ENCODE assay signal across 10 mouse cellular contexts in genomic region chr17:15535162-15535800, GRCm38 (mm10). TPM values are rescaled to one million over a fixed set of nuclear protein-coding genes. Genes with fewer than 3 reads are reported as not detected.
DNase-seq lines count a peak whose midpoint lies in the region; ATAC-seq and TF ChIP-seq lines count a peak whose summit lies in the region.
"Had no signal": no experiment of that assay in that cellular context is flagged by ENCODE, and none has a peak within 500 bp of the region (broad histone marks: within the 10 kb centered on the region; RNA-seq: fewer than 3 reads in every experiment).

No protein-coding gene starts in this region.

- no peaks in the 10 kb centered on the region for H3K9me3 ChIP-seq in intestine, embryonic 15.5 days
- no peaks in the 10 kb centered on the region for H3K9me3 ChIP-seq in intestine, postnatal 0 days (ENCODE audit: control insufficient read depth)
- H3K9me3 ChIP-seq: kidney, embryonic 15.5 days; limb, embryonic 15.5 days had no signal

- H3K36me3 ChIP-seq in intestine, embryonic 15.5 days: no peaks in the 10 kb centered on the region
- H3K36me3 ChIP-seq in intestine, postnatal 0 days (ENCODE audit: control insufficient read depth, insufficient read depth): no peaks in the 10 kb centered on the region
- H3K36me3 ChIP-seq in macrophage (ENCODE audit: inconsistent target): no peaks in the 10 kb centered on the region
- H3K36me3 ChIP-seq in thymus, adult 2 months (ENCODE audit: control insufficient read depth, insufficient read depth, low read length): no peaks in the 10 kb centered on the region
- H3K36me3 ChIP-seq: kidney, embryonic 15.5 days; limb, embryonic 15.5 days had no signal

- peak; percentile 21 for DNase-seq in cerebellum, adult 8-10 months
- no peak for DNase-seq in cerebellum, postnatal 10 days
- DNase-seq in NIH3T3 (ENCODE audit: low read depth): peak; percentile 91
- no peak for DNase-seq in spleen, postnatal 10 days (ENCODE audit: low spot score in 2 of 2)
- DNase-seq in thymus, adult 2 months: no peak

- H3K4me3 ChIP-seq in intestine, embryonic 15.5 days (replicated peaks): no peak overlapping the region
- H3K4me3 ChIP-seq in intestine, postnatal 0 days (ENCODE audit: low read depth, low read length): no peak overlapping the region
- H3K4me3 ChIP-seq in macrophage (ENCODE audit: inconsistent target): peak overlapping the region; percentile 22
- H3K4me3 ChIP-seq in thymus, adult 2 months (ENCODE audit: control insufficient read depth, insufficient read depth, low read length): no peak overlapping the region

- ATAC-seq in intestine, embryonic 15.5 days: no peak
- ATAC-seq in intestine, postnatal 0 days: no peak

- no peak overlapping the region for H3K27ac ChIP-seq in intestine, embryonic 15.5 days
- no peak overlapping the region for H3K27ac ChIP-seq in intestine, postnatal 0 days (ENCODE audit: low read depth, low read length)
- H3K27ac ChIP-seq in macrophage: no peak overlapping the region
- H3K27ac ChIP-seq in thymus, adult 2 months (ENCODE audit: control insufficient read depth, insufficient read depth, low read length): no peak overlapping the region
- H3K27ac ChIP-seq: kidney, embryonic 15.5 days; limb, embryonic 15.5 days had no signal

- peaks cover 13% of the 10 kb centered on the region for H3K27me3 ChIP-seq in intestine, embryonic 15.5 days (replicated peaks)
- H3K27me3 ChIP-seq in intestine, postnatal 0 days (replicated peaks; ENCODE audit: control insufficient read depth, insufficient read depth, low read length): peaks cover 20% of the 10 kb centered on the region; the same call in 1 of the 2 replicates
- H3K27me3 ChIP-seq in thymus, adult 2 months (ENCODE audit: control insufficient read depth, insufficient read depth, low read length): peaks cover 9% of the 10 kb centered on the region

- no peak for TF ChIP-seq CTCF in intestine, postnatal 0 days (IDR thresholded peaks at IDR 0.05; ENCODE audit: low read depth)
- no peak for TF ChIP-seq CTCF in thymus, adult 2 months (IDR thresholded peaks at IDR 0.05; ENCODE audit: borderline replicate concordance, control insufficient read depth, extremely low read depth, insufficient read depth, low read length, poor library complexity)

- WGBS in intestine, embryonic 15.5 days: 65% methylated on average over 11 of the region's 11 CpGs
- 68% methylated on average over 11 of the region's 11 CpGs for WGBS in intestine, postnatal 0 days
- WGBS in macrophage (ENCODE audit: missing documents): 59% methylated on average over 10 of the region's 11 CpGs
- 79% methylated on average over 11 of the region's 11 CpGs for WGBS in thymus, adult 2 months

- no peaks in the 10 kb centered on the region for H3K79me2 ChIP-seq in macrophage (ENCODE audit: inconsistent target)

- no peak for TF ChIP-seq POLR2A in thymus, adult 2 months (IDR thresholded peaks at IDR 0.05; ENCODE audit: control insufficient read depth, extremely low read depth, insufficient read depth, low read length, poor library complexity)

- H3K9ac ChIP-seq in intestine, embryonic 15.5 days: no peak overlapping the region
- H3K9ac ChIP-seq in intestine, postnatal 0 days (ENCODE audit: low read depth, low read length): no peak overlapping the region
- H3K9ac ChIP-seq: kidney, embryonic 15.5 days; limb, embryonic 15.5 days had no signal

- H3K4me2 ChIP-seq in intestine, embryonic 15.5 days (replicated peaks): peak overlapping the region; percentile 89; the same call in 1 of the 2 replicates
- H3K4me2 ChIP-seq in intestine, postnatal 0 days (replicated peaks; ENCODE audit: low read depth): no peak overlapping the region

- H3K4me1 ChIP-seq in intestine, embryonic 15.5 days (replicated peaks): 0 out of 2 replicates have a peak, but pooled peaks cover 4% of the 10 kb centered on the region
- H3K4me1 ChIP-seq in intestine, postnatal 0 days (replicated peaks; ENCODE audit: control insufficient read depth, insufficient read depth, low read length): no peaks in the 10 kb centered on the region
- H3K4me1 ChIP-seq in thymus, adult 2 months (replicated peaks; ENCODE audit: control insufficient read depth, insufficient read depth, low read length): no peaks in the 10 kb centered on the region

RNA-seq across cellular contexts. Expression of gene Pdcd2, which starts 8.2 kb away (rescaled TPM):
- 49.9 and 57.0 TPM in 2 replicates for polyA plus RNA-seq in intestine, embryonic 15.5 days (2015; fragmentation: Nextera tagmentation; extraction: Ambion mirVana)
- polyA plus RNA-seq in intestine, postnatal 0 days (2015; fragmentation: Nextera tagmentation; extraction: Ambion mirVana): 42.7 and 46.2 TPM in 2 replicates
- 10 to 100 TPM in 17 of 26 experiments, 1 to 10 TPM in 9; 1.3 to 60.2 (median 13.1) TPM for total RNA-seq in macrophage (2018; cell fraction: chromatin; rRNA removed)
- total RNA-seq in macrophage (2018; cell fraction: cytosol; rRNA removed): 10 to 100 TPM; 13.3 to 27.9 (median 19.9) TPM
- total RNA-seq in macrophage (2018; cell fraction: nucleus; rRNA removed): 10 to 100 TPM in 18 of 26 experiments, 1 to 10 TPM in 8; 3.0 to 34.6 (median 15.2) TPM
- 21.6 to 26.8 TPM (median 23.6 TPM) in 3 replicates for polyA plus RNA-seq in macrophage (2018)
- 57.8 and 75.1 TPM in 2 replicates for polyA plus RNA-seq in thymus, adult 2 months (2012; rRNA removed)

RNA-seq across cellular contexts. Expression of gene Prdm9, which starts 28.9 kb away (rescaled TPM):
- polyA plus RNA-seq in intestine, embryonic 15.5 days (2015; fragmentation: Nextera tagmentation; extraction: Ambion mirVana): 1.2 and 2.2 TPM in 2 replicates
- 1.5 and 1.8 TPM in 2 replicates for polyA plus RNA-seq in intestine, postnatal 0 days (2015; fragmentation: Nextera tagmentation; extraction: Ambion mirVana)
- 10 to 100 TPM; 15.0 to 30.5 (median 23.0) TPM for total RNA-seq in macrophage (2018; cell fraction: chromatin; rRNA removed)
- 1 to 10 TPM; 1.3 to 3.7 (median 2.1) TPM for total RNA-seq in macrophage (2018; cell fraction: cytosol; rRNA removed)
- total RNA-seq in macrophage (2018; cell fraction: nucleus; rRNA removed): 10 to 100 TPM in 21 of 26 experiments, 1 to 10 TPM in 5; 5.2 to 26.2 (median 14.0) TPM
- 1.9 to 3.2 TPM (median 3.1 TPM) in 3 replicates for polyA plus RNA-seq in macrophage (2018)
- polyA plus RNA-seq in thymus, adult 2 months (2012; rRNA removed): 1.4 and 1.7 TPM in 2 replicates

RNA-seq across cellular contexts. Expression of gene Tbp, which starts 35.6 kb away (rescaled TPM):
- 36.3 and 42.2 TPM in 2 replicates for polyA plus RNA-seq in intestine, embryonic 15.5 days (2015; fragmentation: Nextera tagmentation; extraction: Ambion mirVana)
- 21.7 and 22.4 TPM in 2 replicates for polyA plus RNA-seq in intestine, postnatal 0 days (2015; fragmentation: Nextera tagmentation; extraction: Ambion mirVana)
- 10 to 100 TPM; 11.9 to 67.2 (median 35.8) TPM for total RNA-seq in macrophage (2018; cell fraction: chromatin; rRNA removed)
- total RNA-seq in macrophage (2018; cell fraction: cytosol; rRNA removed): 10 to 100 TPM in 22 of 26 experiments, 1 to 10 TPM in 4; 7.6 to 19.4 (median 14.2) TPM
- total RNA-seq in macrophage (2018; cell fraction: nucleus; rRNA removed): 10 to 100 TPM in 25 of 26 experiments, 1 to 10 TPM in 1; 9.2 to 63.0 (median 25.2) TPM
- polyA plus RNA-seq in macrophage (2018): 15.5 to 29.0 TPM (median 16.5 TPM) in 3 replicates
- 114 and 128 TPM in 2 replicates for polyA plus RNA-seq in thymus, adult 2 months (2012; rRNA removed)

RNA-seq across cellular contexts. Expression of gene Psmb1, which starts 35.7 kb away (rescaled TPM):
- polyA plus RNA-seq in intestine, embryonic 15.5 days (2015; fragmentation: Nextera tagmentation; extraction: Ambion mirVana): 258 and 264 TPM in 2 replicates
- polyA plus RNA-seq in intestine, postnatal 0 days (2015; fragmentation: Nextera tagmentation; extraction: Ambion mirVana): 233 and 246 TPM in 2 replicates
- 10 to 100 TPM; 10.8 to 85.7 (median 49.6) TPM for total RNA-seq in macrophage (2018; cell fraction: chromatin; rRNA removed)
- total RNA-seq in macrophage (2018; cell fraction: cytosol; rRNA removed): 100 to 1,000 TPM in 12 of 26 experiments, 10 to 100 TPM in 14; 70.6 to 123 (median 98.5) TPM
- 10 to 100 TPM; 13.0 to 60.2 (median 37.1) TPM for total RNA-seq in macrophage (2018; cell fraction: nucleus; rRNA removed)
- polyA plus RNA-seq in macrophage (2018): 70.7 to 115 TPM (median 101 TPM) in 3 replicates
- 139 and 164 TPM in 2 replicates for polyA plus RNA-seq in thymus, adult 2 months (2012; rRNA removed)

Comparison
In these comparisons a context has a peak if more than half of its experiments do, and no peak if none do; other contexts are left out.
1. DNase-seq: peak in cerebellum, adult 8-10 months (single experiment) and NIH3T3 (single experiment); none in cerebellum, postnatal 10 days (0 of 2), spleen, postnatal 10 days (0 of 2) and thymus, adult 2 months (single experiment).